Mouse (Mus musculus) v-Abl transformed pro-B cells (cell line): Measurements from ENCODE around the gene Car7.

Source experiments
- in situ Hi-C, 2 experiments: fragments of 400-800 bp; cut with MboI; formaldehyde crosslinking; loops; one replicate each; pipeline ENCODE4 v1.15.1; 2025; ENCODE audit not compliant: unreplicated experiment in 2 of 2

Gene Car7

DNA sequence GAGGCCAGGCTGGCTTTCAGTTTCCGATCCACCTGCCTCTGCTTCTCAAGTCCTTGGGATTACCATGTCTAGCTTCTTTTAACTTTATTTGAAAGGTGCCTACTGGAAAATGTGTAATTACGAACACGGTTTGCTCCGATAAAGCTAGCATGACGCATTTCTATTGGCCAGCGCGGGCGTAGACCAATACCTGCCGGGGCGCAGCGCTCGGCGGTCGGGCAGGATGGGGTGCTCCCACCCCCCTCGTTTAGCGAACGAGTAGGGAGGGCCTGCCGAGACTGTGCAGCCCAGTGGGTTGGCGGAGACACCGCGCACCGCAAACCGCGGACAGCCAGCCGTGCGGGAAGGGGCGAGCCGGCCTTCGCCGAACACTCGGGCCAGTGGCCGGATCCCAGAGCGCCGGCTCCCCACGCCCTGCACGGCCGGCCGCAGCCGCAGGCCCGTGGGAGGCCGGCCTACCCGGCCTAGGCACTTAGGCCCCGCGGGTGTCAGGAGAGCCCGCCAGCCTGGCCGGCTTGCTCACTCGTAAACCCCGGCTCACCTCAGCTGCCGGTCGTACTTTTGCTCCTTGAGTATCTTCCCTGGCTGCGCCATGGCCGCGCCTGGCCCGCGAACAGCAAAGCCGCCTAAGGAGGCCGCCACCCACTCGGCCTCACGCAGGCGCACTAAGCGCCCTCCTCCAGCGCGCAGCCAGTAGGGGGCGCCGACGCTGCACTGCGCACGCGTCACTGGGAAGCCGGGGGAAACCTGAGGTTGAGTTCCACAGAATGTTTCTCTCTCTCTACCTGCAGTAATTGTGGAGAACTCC, at the start of gene Car7, which contains the start of gene Nae1:
Gene Car7, plus strand, starts transcription at position 719 of the 808 bp plus-strand sequence.
Gene Nae1, minus strand, starts transcription at position 667 of the 808 bp plus-strand sequence.
- in situ Hi-C loops: loop anchor here in 1 of 2 experiments (10.0 kb wide), 1 partner anchor 89 kb away; the partner anchor contains the start of gene Dync1li2

DNA sequence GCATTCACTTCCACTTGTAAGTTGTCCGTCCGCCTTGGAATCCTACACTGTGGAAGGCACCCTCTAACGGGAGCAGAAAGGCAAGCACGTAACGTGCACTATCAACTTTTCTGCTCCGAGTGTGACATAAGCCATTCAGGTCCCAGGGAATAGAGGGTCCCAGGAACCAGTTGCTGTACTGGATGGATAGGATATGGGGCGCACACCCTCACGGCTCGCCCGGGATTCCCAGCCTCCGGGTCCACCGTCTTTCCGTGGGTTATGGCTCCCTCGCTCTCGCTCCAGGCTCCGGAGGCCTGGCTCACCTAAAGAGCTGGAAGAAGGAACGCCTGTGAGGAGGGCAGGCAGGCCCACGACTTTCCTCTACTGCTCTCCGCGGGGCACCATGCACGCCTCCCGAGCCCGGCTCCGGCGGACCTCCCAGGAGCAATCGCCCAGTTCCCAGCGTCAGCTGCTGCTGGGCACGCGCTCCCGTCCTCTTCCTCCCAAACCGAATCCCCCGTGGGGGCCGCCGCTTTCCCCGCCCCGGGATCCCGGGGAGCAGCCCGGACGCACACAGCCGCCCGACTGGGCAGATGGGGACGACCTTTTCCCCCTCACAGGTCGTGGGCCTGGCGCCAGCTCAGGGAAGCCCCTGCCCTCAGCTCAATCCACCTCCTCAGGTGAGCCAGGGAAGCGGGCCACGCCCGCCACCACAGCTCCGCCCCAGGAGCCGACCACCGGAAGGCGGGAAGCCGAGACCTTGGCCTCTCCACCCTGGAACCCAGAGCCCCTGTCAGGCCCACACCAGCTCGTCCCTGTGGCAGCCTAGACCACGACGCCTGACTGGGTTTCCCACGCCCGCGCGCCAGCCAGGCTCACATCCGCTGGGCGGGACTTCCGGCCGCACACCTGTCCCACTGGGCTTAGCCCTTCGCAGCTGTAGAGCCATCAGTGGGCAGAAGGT, 25.2 kb upstream of the Car7 start, which contains the start of gene Terb1:
Gene Terb1, minus strand, starts transcription at position 850 of the 946 bp plus-strand sequence.
- in situ Hi-C loops: no loop called here

DNA sequence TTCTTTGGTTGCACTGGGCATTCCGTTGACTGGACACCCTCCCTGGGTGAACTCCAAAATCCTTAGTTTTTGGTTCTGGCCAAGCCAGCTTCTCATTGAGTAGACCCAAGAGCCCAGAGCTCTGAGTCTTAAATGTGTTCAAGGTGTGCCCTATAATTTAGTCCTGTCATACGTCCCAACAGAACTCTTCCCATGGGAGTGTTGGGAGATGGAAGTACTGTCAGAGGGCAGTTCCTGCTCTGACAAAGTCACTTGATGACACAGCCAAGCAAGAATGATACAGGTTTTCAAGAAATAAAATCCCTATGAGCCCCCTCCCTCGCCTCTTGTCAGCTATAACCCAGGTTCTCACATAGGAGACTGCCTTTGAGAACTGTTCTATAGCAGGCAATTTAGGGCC, 24.4 kb upstream of the Car7 start:
- in situ Hi-C loops: no loop called here

DNA sequence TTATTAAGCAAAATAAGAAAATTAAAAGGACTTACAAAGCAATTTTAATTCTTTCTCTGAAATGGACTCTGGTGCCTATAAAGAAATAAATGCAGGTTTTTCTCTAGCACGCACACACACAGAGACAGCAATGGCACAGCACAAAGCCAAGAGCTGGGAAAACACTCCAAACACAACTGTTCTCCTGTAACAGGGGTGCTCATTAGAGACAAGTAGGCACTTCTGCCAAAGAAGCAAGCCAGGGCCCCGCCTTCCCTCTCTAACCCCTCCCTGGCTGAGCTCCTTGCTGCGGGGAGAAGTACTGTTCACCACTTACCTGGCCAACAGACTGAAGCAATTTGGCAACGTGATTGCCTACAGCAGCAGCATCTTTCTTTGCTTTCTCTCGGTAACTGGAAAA, 16.6 kb upstream of the Car7 start:
- in situ Hi-C loops: no loop called here

GRCm38 (mm10) chr8:104529671-104530070, 4.8 kb upstream of the Car7 start:
- in situ Hi-C loops: loop anchor here in 1 of 2 experiments (10.0 kb wide), 1 partner anchor 85 kb away; the partner anchor contains the start of gene Dync1li2

DNA sequence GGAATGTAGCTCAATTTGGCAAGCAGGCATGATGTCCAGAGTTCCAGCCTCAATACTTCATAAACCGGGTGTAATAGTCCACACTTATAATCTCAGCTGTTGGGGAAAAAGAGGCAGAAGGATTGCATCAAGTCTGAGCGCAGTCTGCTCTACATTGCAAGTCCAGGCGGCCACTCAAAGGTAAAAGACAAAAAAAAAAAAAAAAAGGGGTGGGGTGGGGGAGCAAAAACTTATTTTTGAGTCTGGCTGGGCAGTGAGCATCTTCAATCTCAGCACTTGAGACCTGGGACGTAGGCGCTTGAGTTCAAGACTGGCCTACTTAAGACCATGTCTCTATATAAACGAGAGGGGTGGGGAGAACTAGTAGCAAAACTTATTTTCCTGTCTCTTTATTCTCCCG, 938 bp upstream of the Car7 start:
- in situ Hi-C loops: loop anchor here in 1 of 2 experiments (10.0 kb wide), 1 partner anchor 89 kb away; the partner anchor contains the start of gene Dync1li2

- in situ Hi-C loops: loop anchor here in 1 of 2 experiments (10.0 kb wide), 1 partner anchor 90 kb away; the partner anchor contains the start of gene Dync1li2
These were observed 271 bp downstream of the Car7 start for GRCm38 (mm10) chr8:104534779-104535141.

GRCm38 (mm10) chr8:104535378-104535777, 889 bp downstream of the Car7 start:
- in situ Hi-C loops: loop anchor here in 1 of 2 experiments (10.0 kb wide), 1 partner anchor 91 kb away; the partner anchor contains the start of gene Dync1li2

GRCm38 (mm10) chr8:104536028-104536427, 1.5 kb downstream of the Car7 start:
- in situ Hi-C loops: loop anchor here in 1 of 2 experiments (10.0 kb wide), 1 partner anchor 91 kb away; the partner anchor contains the start of gene Dync1li2

DNA sequence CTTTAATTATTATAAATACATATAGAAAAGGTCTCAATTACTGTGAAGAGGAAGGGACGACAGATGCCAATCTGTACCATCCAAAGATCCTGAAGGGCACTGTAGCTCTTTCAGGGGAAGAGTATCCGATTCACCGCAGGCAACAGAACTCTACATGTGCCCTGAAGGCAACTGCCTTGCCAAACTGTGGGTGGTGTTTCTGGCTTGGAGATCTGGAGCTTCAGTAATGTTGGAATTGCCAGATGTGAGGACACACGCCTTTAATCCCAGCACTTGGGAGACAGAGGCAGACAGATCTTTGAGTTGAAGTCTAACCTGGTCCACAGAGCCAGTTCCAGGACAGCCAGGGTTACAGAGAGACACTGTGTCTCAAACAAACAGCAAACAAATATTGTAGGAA, 4.4 kb downstream of the Car7 start:
- in situ Hi-C loops: loop anchor here in 1 of 2 experiments (10.0 kb wide), 1 partner anchor 94 kb away; the partner anchor contains the start of gene Dync1li2

DNA sequence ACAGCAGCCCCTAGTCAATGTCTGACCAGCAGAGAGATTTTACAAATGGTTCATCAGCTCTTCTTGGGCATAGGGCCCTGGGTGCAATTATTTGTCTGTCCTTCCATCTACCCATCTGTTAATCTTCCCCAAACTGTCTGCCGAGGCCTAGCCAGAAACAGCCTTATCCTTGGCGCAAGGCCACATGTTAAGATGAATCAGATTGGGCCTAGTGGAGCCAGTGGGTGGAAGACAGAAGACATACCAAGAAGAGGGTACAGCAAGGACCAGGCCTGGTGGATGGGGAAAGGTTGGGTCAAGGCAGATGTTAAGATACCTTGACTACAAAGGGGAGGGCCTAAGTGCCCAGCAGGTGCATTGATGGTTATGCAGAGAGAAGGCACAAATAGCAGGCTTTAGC, 5.1 kb downstream of the Car7 start:
- in situ Hi-C loops: loop anchor here in 1 of 2 experiments (10.0 kb wide), 1 partner anchor 95 kb away; the partner anchor contains the start of gene Dync1li2

- in situ Hi-C loops: no loop called here
These were observed 5.7 kb downstream of the Car7 start for GRCm38 (mm10) chr8:104540238-104540637.

- in situ Hi-C loops: no loop called here
These were observed 6.4 kb downstream of the Car7 start for GRCm38 (mm10) chr8:104540710-104541514.

DNA sequence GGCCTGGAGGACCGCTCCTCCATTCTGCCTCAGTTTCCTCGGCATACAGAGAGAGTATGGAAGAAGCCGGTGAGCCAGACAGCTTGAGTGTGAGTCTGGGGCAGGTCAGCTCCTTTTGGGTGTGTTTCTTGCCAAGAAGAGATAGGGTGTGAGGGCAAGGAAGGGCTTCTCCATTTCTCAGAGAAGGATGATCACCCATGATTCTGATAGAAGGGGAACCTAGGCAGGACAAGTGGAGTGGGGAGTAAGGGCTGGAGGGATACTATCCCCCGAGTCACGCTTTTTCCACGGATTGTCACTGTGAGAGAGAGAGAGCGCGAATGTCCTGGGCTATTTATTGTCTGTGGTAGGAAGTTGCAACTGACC, 7.0 kb downstream of the Car7 start:
- in situ Hi-C loops: no loop called here

DNA sequence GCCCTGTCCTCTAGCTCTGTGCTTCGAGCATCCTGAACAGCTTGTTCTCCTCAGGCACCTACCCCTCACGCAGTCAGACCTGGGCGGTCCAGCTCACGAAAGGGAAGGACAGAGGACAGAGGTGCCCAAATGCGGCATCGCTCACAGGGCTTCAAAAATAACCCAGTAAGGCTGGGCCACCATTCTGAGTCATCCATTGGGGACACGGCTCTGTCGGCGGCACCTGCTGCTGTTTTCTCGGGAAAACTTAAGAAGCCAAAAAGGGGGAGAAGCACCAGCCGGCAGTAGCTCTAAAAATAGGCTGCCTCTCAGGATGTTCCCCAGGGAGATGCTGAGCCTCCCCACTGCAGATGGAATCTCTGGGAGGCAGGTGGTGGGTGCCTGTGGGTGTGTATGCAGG, 7.7 kb downstream of the Car7 start:
- in situ Hi-C loops: no loop called here

DNA sequence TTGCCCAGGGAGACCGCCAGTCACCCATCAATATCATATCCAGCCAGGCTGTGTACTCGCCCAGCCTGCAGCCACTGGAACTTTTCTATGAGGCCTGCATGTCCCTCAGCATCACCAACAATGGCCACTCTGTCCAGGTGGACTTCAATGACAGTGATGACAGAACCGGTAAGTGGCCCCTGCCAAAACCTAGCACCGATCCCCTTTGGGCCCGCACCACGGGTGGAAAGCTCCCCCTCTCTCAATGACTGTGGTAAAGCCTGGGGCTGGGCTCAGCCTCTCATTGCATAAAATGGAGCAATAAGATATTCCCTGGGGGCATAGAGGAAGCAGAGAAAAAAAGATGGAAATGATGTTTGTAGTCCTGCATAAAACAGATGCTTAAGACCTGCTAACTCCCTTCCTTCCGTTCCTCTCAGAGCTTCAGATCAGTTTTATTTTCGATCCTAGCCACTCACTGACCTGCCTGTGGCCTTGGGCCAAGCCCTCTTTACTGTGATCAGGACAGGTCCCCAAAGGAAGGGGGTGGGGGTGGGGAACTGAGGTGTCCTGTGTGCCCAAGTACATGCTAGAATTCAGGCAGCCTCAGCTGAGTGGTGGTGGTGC, 9.1 kb downstream of the Car7 start:
- in situ Hi-C loops: no loop called here

DNA sequence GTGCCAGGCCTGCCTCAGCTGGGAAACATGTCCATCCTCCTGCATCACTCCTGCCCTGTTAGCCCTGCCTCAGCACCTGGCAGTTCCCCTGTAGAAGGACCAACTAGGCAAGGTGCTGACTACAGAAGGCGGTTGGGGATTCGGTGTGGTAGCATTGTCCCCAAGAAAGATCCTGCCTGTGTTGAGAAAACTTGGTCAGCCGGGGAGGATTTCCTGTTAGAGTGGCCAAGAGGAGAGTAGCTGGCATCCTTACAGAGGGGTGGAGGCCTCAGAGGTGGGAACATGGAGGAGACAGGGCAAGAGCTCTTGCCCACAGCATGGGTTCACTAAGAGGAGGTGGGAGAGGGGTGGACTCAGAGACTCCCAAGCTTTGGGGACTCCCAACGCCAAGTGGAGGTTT, 20.7 kb downstream of the Car7 start:
- in situ Hi-C loops: no loop called here

DNA sequence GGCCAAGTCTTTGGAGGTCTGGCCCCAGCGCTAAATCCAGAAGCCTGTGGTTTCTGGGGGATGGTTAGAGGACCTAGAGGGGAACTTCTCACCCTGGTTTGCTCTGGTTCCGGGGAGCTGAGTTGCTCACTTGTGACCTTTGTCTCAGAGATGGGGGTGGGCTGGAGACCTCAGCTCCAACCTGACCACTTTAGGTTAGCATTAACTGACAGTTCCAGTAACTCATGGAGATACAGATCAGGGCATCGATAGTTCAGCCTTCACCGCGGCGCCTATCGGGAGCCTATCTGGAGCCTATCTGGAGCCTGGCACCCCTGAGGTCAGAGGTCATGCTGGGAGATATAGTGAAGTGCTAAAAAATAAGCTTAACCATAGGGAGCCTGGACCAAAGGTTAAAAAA, 22.7 kb downstream of the Car7 start:
- in situ Hi-C loops: no loop called here

- in situ Hi-C loops: loop anchor here in 1 of 2 experiments (10.0 kb wide), 1 partner anchor 116 kb away; the partner anchor contains the start of gene Dync1li2
These were observed 26.2 kb downstream of the Car7 start for GRCm38 (mm10) chr8:104560731-104561130.
